Mouse (Mus musculus) right cerebral cortex, postnatal 14 days (tissue): ENCODE data around the gene Btbd11.
"Not testable (repeated sequence)": the region's sequence is repeated elsewhere in the genome, so short reads cannot be mapped to it uniquely, and the experiment has no call there.

Experiments used
- DNase-seq: peaks from one replicate; pipeline ENCODE4 v3.0.0; 2022

The Btbd11 gene

DNA sequence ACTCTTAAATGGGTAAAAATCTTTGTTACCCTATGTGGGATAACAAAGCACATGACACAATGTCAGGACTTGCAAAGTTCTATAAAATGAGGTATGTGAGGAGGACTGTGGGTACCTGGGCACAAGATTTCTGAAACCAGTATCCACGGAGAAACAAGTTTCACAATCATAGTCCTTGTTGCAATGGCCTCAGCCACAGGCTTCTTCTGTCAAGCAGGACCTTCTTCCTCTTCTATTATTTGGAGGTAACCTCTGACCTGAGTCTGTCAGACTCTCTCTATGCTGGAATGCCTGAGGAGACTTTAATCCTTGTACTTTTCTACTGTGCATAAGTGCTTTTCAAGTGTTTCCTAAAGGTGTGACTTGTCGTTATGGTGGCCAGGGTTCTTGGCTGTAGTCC is 307.8 kb downstream of the Btbd11 start:
- DNase-seq, result not testable (repeated sequence)

GRCm38 (mm10) chr10:85699721-85700120 is 313.1 kb downstream of the Btbd11 start:
- no peak for DNase-seq

DNA sequence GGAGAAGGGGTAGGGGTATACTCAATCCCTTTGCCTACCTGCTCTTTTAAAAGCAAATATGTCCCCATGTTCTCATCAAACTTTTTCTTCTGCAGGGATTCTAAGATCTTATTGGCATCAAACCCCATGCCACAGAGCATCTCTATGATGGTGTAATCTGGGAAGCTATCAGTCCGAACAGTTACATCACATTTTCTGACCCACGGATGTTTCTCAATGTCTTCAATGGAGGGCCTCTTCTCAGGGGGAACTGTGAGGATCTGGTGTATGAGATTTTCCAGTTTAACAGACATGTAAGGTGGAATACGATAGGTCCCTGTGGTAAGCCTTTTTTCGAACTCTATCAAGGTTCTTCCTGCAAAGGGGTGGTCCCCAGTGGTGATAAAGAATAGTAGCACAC is 323.2 kb downstream of the Btbd11 start:
- DNase-seq, result not testable (repeated sequence)
